Mouse (Mus musculus): ENCODE results near the gene Bdkrb2.

The Bdkrb2 gene

DNA sequence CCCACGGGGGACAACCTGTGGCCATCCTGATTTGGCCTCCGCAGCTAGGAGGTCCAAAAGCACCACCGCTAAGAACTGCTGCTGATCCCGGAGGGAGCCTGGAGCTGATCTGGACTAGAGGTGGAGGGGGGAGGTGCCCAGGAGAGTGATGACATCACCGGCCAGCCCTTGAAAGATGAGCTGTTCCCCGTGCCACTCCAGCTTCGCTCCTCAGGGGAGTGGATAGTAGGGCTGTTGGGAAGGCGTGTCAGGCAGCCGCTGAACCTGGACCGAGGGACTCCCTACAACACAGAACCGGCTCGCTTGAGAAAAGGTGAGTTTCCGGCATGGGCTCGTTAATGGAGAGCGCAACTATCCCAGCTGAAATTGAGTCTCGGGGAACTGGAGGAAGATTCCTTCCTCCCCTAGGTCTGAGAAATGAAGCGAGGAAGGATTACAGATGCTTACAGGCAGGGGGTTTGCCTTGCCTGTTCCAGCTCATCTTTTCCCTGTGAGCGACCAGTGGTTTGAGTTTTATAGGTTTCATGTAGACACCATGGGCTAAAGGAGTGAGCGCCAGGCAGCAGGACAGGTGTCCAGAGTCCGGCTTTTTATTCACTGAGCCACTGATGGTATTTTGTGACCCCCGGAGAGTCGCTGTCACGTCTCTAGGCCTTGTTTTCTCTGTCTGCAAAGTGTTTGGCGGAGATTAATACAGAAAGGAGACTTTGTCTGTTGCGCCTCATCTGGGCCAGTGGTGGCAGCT lies at the start of gene Bdkrb2:
Gene Bdkrb2, plus strand, starts transcription at position 291 of the 745 bp plus-strand sequence.
- DNase-seq (ENCODE audit: low spot score), result no peak

DNA sequence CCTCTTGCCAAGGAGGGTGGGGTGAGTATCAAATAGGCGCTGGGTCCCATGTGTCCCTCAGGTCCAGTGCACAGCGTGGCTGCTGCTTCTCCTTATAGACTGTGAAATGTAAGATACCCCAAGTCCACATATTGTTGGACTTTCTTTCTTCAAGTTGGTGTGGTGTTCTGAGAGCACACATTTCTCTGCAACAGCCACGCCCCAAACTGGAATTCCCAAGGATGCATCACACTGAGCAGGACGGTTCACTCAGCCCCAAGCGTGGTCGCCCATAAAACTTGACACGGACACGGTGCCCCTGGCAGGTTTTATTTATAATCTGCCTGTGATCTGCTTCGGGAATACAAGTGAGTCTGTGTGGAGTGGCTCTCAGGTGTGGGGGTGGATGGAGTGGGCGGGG lies 48.9 kb upstream of the Bdkrb2 start:
- no peak for DNase-seq (ENCODE audit: low spot score)

DNA sequence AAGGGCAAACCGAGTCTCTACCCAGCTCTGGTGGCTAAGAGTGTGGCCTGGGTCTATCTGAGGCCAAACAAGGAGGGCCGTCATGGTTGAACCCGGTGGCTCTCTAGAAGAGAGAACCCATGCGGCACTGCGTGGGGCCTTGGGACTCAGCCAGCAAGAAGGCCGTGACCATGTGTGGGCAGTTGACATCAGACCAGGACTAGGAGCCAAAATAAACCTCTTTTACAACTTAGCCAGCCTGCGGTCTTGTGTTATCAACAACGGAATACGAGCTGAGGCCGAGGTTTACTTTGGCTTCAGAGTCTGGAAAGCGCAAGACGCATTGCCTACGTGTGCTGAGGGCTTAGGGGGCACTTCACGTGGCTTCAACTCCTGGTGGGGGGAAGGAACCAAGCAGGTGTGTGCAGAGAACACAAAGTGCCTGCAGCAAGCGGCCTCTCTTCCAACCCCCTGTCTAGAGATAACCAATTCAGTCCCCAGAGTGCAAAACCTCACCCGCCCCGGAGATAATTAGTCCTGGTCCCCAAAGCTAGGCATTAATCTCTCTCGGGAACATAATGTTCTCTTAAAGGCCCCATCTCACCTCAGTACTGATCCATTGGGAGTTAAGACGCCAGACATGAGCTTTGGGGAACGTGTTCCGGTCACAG lies 45.9 kb upstream of the Bdkrb2 start:
- DNase-seq (ENCODE audit: low spot score), result no peak

DNA sequence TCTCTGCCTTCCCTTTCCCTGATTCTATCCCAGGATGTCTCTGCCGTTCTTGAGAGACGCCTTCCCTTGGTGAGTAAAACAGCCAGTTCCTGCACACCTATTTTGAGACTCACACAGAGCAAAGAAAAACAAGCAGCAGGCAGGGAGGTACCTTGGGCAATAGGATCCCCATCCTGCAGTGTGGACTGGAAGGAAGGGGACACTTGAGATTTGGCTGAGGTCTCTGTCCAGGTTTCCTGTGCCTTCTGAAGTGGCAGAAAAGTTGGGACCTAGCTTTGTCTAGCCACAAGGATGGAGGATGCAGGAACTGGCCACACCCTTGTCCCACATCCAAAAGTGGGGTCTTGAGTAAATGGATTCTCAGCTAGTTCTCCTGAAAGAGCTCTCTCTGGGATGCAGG lies 43.2 kb upstream of the Bdkrb2 start:
- DNase-seq (ENCODE audit: low spot score), result no peak

DNA sequence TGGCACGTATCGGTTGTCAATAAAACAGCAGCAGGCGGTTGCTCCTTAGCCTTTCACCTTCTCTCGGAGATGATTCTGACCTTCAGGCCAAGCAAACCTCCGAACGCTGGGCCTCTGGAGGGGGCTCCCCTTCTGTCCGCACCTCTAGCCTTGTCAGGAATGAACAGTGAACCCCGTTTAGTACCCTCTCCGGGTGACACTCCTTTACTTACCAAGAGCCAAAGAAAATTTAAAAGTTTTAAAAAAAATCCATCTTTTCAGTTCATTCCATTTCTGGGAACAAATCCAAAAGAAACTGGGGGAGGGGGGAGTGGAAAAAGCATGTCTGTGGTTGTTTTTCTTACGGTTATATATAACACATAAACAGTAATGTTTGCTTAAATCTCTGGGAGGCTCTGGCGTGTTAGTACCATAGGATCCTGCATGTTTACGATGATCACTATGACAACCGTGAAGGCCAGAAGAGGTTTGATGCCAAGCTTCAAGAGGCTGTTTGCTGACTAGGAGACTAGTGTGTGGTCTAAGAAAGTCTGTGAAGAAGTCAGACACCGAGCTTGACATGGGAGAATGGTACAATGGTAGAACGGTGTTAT lies 41.8 kb upstream of the Bdkrb2 start:
- DNase-seq (ENCODE audit: low spot score), result no peak

DNA sequence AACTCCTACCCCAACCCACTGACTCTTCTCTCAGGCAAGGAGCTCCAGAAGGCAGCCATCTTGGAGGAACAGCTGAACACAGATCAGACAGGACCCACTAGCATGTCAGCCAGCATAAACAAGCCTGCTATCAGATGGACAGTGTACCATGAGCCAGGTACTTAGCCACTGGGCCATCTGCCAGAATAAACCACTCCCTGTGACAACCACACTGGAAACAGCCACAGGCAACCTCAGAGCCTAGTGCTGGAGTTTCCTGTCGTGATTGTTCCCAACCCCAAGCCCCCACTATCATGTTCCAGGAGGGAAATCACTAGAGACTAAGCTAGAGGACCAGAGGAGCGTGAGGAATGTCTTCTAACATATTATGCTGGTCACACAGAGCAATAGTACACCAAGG lies 39.3 kb upstream of the Bdkrb2 start:
- no peak for DNase-seq (ENCODE audit: low spot score)

DNA sequence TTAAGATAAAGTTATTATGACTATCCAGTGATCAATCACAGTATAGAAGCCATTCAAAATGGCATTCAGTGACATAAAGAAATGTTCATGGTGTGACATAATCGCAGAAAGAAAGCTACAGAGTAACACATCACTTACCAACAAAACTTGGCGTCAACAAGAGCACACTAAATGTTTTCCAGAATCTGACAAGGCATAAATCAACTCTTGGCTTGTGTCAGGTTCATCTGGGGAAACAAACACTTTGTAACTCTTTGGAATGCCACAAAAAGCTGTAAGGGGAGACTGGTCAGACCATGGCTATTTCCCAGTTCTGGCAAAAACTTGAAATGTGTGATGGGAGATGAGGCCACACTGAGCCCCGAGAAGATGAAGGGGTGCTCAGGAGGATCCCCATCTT lies 36.8 kb upstream of the Bdkrb2 start:
- DNase-seq (ENCODE audit: low spot score), result no peak

DNA sequence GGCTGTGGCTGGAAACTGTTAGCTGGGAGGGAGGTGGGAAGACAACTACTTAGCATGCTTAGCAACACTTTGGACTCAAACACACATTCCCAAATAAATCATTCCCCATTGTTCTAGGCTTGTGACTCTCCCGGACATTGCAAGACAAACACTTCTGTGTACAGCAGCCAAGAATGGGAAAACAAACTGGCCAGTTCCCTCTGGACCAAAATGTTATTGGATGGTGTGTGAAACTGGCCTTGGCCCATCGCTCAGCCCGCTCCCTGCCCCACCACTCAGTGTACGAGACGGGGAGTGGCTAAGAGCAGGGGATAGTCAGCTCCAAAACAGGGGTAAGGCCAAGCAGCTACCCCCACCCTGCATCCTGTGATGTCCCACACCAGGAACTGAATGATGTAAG lies 36.2 kb upstream of the Bdkrb2 start:
- no peak for DNase-seq (ENCODE audit: low spot score)

DNA sequence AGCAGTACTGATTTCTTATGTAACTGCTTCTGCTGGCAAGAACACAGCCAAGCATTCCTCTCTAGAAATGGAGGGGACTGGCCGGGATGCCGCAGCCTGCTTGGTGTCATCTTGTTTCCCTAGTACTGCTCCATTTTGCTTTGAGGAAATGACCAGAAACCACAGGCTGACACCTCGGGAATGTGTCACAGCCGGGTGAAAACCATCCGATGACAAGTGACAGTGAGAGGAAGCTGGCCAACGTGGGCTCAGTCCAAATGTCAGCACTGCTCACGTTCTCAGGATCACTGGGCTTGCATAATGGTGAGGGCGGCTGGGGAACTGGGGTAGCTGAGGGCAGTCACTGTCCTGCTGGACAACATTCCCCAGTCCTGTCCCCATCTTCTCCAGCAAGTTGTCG lies 33.5 kb upstream of the Bdkrb2 start:
- DNase-seq (ENCODE audit: low spot score), result no peak

DNA sequence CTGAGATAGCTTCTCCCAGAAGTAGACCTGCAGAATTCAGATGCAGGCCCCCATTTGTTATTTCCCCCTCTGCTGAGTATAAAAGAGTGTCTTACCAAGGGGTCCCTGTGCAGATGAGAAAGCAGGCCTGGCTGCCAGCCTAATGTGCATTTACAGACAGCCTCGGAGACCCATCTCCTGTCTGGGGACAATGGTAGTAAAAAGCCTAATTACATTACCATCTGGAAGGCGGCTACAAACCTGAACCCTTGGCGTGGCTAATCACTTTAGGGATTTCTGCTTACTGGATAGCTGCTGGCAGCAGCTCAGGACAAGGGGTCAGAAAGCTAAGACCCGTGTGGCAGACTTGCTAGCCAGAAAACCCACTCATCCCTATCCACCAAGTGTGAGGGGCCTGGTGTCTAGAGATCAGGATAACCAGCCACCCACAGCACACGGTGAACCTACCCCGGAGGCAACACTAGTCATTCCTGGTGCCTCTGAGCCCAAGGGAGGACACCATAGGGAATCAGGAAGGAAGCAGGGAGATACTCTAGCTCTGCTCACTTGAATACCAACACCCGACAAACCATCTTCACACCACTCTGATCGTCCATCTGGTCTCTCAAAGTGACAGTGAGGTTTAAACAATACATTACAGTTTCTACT lies 31.2 kb upstream of the Bdkrb2 start:
- no peak for DNase-seq (ENCODE audit: low spot score)

DNA sequence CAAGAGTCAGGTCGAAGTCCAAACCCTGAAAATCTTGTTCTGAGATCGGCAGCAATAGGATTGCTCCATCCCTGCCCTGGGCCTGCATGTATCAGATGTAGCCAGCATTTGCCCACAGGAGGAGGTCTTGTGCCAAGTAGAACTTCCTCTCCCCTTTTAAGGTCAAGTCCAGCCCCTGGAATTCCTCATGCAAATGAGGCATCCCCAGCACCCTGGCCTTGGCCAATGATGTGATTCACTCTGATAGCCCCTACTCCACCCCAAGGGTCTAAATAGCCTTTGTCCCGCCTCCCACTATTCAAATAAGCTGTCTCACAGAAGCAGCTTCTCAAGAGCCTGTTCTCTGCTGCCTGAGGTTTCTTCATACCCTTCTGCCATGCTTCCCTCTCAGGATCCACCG lies 28.2 kb upstream of the Bdkrb2 start:
- DNase-seq (ENCODE audit: low spot score), result no peak

DNA sequence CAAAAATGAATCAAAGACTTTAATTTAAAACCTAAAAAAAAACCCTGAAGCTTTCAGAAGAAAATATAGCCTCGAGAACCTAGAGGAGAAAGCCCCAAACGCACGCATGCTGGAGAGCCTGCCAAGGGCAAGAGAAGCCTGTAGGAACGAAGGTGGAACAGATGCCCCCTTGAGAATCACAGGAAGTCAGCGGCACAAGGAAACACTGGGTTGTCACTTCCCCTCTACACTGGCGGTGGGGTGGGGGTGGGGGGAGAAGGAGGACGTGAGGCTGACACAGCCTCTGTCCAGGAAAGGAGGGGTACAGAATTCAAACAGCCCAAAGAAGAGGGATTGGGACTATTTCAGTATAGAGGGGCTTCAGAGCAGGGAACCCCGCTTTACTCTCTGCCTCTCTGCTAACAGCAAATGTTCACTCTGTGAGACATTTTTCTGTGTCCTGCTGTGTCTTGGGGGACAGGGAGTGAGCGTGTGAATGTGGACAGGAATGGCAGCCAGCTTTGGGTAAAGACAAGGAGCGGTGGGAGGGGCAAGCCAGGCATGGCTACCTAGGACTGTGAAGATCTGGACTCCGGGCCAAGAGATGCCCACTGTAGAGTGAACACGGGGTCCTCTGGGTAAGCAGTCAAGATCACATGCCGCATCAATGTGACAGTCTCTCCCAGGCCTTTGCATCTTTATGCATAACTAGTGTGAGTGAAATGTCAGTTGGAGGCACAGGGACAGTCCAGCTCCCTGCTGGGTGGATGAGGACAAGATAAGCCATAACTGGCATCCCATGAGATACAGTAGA lies 26.9 kb upstream of the Bdkrb2 start:
- no peak for DNase-seq (ENCODE audit: low spot score)

DNA sequence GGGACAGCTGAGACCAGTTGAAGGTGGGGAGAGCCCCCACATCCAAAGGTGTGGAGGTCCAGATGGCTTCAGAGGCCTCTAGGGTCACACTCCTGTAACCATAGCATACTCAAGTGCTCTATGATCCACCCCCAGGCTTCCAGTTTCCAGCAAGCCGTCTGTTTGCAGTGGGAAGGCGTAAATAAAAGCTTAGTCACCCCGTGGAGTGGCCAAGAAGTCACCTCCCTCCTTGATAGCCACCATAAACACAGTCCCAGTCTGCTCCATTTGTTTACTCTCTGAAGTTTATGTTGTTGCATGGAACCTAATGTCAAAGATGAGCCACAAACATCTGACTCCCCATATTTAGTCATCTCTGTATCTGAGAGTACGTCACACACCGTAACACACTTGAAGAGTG lies 25.9 kb upstream of the Bdkrb2 start:
- no peak for DNase-seq (ENCODE audit: low spot score)

DNA sequence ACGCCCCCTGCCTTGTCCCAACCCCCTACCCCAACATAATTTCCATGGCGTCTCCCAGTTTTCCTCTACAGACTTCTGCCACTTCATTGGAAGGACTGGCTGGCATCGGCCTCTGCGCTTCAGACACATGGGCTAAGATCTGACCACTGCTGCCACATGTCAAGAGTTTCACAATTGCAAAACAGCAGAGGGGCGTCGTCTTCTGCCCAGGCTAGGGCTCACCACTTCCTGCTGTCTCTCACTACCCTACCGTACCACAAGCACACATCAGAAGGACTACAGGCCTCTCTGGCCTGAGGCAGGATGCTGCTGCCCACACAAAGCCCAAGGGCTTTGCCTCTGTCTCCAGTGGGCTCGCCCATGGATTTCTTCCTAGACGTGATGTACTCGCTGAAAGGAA lies 23.4 kb upstream of the Bdkrb2 start:
- no peak for DNase-seq (ENCODE audit: low spot score)

DNA sequence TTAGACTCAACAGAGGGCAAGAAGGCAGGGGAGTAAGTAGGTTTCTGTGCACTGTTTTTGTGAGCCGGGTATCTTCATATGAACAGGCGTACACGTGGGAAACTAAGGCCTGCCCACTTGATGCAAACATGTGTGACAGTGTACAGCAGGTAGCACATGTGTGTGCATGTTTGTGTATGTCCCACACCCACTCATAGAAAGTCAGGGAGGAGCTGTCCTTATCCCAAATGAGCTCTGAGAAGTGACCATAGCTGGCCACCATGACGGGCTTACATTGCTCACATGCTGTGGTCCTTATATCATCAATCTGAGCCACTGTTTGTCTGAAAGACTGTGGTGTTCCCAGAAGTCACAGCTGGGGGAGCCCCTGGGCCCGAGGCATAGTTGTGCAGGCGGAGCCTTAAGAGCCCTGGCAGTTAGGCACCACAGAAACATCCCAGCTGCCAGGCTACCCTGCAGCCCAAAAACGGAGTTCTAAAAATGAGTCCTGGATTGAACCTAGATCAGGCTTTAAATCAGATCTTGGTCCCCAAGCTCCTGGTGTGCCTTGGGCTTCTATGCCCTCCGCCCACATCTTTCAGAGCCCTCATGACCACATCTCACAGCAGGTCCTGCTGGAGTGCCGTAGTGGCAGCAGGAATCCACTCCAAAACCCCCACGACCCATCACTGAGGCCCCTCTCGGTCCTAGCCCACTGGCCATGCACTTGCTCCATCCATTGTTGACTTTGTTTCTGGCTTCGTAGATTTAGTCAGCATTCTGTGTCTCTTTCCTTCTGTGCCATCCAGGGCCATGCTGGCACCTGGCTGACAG lies 21.2 kb upstream of the Bdkrb2 start:
- no peak for DNase-seq (ENCODE audit: low spot score)

DNA sequence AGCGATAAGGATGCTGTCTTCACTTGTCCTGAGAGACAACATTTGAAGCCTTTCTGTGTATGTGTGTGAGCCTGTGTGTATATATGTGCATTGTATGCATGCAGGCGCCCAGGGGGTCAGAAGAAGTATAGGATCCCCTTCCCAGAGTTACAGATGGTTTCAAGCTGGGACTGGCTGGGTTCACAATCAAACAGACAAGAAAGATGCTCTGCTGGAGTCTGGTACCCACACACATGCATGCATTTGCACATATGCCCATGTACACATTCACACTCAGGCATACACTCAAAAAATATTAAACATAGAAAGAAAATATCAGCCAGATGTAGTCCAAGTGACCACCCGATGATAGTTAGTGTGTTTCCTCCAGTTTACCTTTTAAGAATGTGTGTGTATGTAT lies 20.5 kb upstream of the Bdkrb2 start:
- no peak for DNase-seq (ENCODE audit: low spot score)

DNA sequence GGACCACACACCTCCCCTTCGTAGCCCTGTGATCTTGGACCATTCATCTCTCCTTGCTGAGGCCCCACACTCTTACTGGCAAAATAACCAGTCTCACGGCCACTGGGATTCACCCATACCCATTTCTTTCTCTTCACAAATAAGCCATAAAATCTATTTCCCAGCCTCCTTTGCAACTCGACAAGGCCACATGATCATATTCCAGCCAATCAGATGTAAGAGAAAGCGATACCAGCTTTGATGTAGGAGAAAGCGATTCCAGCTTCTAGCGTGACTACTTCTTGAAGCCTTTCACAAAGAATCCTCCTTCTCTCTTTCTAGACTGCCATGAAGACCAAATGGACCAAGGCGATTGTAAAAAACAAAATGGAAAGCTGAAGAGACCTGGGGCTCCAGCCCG lies 19.9 kb upstream of the Bdkrb2 start:
- no peak for DNase-seq (ENCODE audit: low spot score)

DNA sequence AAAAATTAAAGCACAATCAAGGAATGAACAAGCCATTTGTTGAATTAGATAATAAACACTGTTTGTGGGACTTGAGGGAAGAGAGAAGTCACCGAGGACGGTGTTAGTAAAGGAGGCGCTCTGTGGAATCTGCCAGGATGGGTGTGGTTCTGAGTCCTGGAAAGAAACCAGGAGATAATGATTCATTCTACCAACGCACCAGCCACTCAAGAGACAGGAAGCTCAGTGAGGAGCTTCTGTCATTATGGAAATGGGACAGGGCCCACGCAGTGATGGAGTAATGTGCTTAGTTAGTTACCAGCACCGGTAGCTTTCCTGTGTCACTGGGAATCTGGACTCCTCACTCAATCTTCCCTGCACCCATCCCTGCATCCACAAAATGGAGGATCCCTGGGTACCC lies 19.3 kb upstream of the Bdkrb2 start:
- no peak for DNase-seq (ENCODE audit: low spot score)

DNA sequence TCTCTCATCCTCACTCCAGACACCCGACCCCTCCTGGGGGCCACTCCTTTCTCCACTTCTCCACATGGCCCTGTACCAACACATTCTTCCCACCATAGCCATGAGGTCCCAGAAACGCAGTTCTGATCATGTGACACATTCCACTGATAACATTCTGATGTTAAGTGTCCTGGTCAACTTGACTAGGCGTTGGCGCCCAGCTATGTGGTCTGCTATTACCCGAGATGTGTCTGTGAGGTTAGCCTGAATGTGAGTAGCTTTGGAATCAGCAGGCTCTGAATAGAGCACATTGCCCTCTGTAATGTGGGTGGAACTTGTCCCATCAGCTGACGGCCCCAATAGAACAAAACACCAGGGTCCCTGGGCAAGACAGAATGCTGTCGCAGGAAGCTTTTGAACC lies 18.2 kb upstream of the Bdkrb2 start:
- DNase-seq (ENCODE audit: low spot score), result no peak

DNA sequence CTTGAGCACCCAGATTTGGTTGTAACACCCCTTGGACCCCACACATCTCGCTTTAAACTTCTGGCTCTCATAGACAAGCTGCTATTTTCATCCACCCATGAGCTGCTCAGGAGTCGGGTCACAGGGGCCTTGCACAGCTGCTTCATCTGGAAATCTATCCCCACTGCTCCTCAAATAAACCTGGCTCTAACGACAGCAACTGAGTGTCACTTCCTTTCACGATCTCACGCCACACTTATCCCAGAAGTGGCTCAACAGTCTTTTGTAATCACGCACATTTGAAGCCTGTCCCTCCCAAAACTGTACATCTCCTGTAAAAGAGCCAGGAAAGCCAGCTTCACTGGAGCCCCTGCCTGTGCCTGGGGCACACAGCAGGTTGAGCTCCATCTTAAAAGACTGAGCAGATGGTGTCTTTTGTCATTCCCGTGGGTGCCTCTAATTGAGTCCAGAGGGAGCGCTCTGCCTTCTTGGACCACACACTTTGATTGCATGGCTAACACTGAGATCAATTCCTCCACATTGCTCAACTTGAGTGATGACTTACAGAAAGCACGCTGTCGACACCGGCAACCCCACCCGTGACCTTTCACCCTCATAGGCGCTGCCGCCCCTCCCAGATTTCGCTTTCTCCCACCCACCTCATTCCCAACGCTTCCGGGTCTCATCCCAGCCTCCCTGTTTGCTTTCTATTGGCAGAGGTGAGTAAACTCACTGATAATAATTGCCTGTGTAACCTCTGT lies 17.2 kb upstream of the Bdkrb2 start:
- DNase-seq (ENCODE audit: low spot score), result no peak

DNA sequence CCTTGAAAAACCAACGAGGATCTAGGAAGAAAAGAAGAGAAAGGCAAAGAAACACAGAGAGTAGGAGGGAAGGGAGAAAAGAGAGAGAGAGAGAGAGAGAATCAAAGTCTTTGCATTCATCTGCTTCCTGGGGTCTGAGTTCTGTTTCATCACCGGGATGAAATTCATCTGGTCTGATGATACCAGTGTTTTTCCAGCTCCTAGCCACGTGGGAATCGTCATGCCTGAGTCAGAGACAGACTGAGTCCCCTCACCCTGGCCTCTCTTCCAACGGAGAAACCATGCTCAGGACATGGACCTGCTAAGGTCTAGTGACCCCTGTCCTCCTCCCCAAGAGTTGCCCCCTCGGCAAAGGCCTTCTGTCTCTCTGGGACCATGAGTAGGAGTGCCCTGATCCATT lies 16.5 kb upstream of the Bdkrb2 start:
- no peak for DNase-seq (ENCODE audit: low spot score)

Data from spleen, adult 12 weeks (tissue).